Mouse (Mus musculus): ENCODE results near the gene Ap1ar. TPM values are rescaled to one million over a fixed set of nuclear protein-coding genes. Genes with fewer than 3 reads are reported as not detected.

Ap1ar gene
- polyA plus RNA-seq, 1 experiment from 2014 or later = 19.1 TPM

Other genes starting within 250 kb of the Ap1ar start
- not detected in 2 replicates for gene Neurog2, start 204.4 kb downstream of the Ap1ar start, polyA plus RNA-seq (2015; fragmentation: Nextera tagmentation; extraction: Ambion mirVana)
- 0.59 and 0.62 TPM in 2 replicates for gene Alpk1, start 57.0 kb downstream of the Ap1ar start, polyA plus RNA-seq (2015; fragmentation: Nextera tagmentation; extraction: Ambion mirVana)
- gene Tifa, start 47.7 kb downstream of the Ap1ar start, polyA plus RNA-seq (2015; fragmentation: Nextera tagmentation; extraction: Ambion mirVana) = 14.9 and 15.3 TPM in 2 replicates
- 43.0 and 45.5 TPM in 2 replicates for gene Fam241a, start 58.8 kb upstream of the Ap1ar start, polyA plus RNA-seq (2015; fragmentation: Nextera tagmentation; extraction: Ambion mirVana)